Mouse (Mus musculus) liver, embryonic 14.5 days (tissue): Measurements from ENCODE around the gene Fgfr2.

Experiments
- CTCF ChIP-seq: IDR thresholded peaks from 2 replicates; pipeline ENCODE4 v1.5.1; 2016; ENCODE audit warnings: antibody characterized with exemption, low read depth, control low read depth
- EP300 ChIP-seq: IDR thresholded peaks from 2 replicates; pipeline ENCODE4 v1.6.1; 2016; ENCODE audit warnings: antibody characterized with exemption, low read depth

DNA sequence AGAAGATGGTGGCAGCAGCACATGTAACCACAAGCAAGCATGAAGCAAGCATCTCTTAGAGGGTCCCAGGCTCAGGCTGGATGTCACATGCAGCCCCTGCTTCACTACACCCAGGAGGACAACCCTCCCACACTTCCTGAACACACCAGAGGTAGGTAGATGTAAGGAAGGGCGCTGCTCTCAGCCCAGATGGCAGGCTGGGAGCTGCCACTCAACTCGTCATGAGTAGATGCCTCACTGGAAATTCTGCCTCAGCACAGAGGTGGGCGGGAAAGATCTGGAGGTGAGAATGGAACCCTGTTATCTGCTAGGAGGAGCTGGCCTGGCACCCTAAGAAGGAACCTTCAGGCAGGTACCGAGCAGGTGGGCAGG is 355.2 kb downstream of the Fgfr2 start:
- TF ChIP-seq CTCF = no peak
- no peak for TF ChIP-seq EP300
